Mouse (Mus musculus) layer of hippocampus, postnatal 25 days (tissue): Measurements from ENCODE around the gene Map4k2. TPM values are rescaled to one million over a fixed set of nuclear protein-coding genes. Genes with fewer than 3 reads are reported as not detected.

ENCODE experiments used
- DNase-seq, 2 experiments: peaks; one replicate each; pipeline ENCODE4 v3.0.0; 2022; ENCODE audit warnings: mixed read lengths in 2 of 2, low spot score in 1 of 2; ENCODE audit errors: extremely low spot score in 1 of 2
- total RNA-seq, 2 experiments: library from RNA; stranded (reverse); gene quantifications; 2 replicates each; pipeline ENCODE4 v1.2.3; 2021

Map4k2 gene
- total RNA-seq, 2 experiments from 2014 or later, result 66.3 to 78.4 TPM

DNA sequence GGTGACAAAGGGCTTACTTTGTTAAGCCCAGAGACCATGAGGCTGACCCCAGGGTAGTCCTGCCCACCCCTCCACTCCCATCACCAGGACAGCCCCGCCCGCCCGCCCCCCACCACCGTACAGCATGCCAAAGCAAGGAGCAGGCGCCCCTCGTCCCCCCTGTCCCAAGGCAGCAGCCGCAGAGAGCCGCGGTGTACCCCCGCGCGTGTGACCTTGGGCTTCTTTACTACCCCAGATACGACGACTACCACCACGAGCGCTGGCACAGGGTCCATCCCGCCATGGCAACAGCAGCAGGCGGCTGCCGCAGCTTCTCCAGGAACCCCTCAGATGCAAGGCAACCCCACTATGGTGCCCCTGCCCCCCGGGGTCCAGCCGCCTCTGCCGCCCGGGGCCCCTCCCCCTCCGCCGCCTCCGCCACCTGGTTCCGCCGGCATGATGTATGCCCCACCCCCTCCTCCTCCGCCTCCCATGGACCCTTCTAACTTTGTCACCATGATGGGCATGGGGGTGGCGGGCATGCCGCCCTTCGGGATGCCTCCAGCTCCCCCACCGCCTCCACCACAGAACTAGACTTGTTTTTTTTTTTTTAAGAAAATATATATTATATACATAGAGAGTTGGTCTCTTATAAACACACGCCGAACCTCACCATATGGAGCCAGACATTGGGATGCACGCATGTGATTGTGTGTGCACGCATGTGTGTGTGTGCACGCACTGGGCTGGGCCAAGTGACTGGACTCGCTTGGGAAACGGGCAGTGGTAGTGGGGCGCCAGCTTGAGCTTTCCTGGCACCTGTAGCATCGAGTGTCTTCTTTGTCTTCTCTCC lies 34.7 kb downstream of the Map4k2 start:
- DNase-seq, result no peak

DNA sequence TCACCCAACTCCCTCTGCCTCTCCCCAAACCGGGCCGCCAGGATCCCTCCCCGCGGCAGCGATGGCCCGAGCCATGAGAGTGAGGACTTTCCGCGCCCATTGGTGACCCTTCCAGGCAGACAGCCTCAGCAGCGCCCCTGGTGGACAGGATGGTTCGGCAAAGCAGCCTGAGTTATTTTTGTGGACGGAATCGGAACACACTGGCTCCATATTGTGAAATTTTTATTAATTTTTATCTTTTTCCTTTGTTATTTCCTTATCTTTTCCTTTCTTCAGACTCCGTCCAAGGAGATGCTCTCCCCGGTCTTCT lies 35.3 kb downstream of the Map4k2 start:
- DNase-seq, result peak in 1 of 2 experiments; percentile 76

DNA sequence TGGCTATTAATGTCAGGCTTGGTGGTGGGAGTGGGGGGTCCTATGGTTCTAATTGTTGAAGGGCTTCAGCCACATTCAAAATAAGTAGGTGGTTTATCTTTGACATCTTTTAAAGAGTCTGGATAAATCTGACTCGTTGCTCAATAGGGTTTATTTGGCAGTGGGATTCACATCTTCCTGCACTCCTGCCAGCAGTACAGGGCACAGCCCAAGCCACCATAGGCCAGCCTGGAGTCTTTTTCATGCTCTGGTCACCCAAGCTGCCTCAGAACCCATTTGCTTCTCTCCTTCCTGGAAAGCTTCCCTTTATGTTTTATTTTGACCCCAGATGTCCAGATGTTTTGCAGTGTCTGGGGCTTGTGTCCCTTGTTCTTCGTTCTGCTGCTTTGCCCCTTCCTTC lies 35.7 kb downstream of the Map4k2 start:
- DNase-seq, result no peak

DNA sequence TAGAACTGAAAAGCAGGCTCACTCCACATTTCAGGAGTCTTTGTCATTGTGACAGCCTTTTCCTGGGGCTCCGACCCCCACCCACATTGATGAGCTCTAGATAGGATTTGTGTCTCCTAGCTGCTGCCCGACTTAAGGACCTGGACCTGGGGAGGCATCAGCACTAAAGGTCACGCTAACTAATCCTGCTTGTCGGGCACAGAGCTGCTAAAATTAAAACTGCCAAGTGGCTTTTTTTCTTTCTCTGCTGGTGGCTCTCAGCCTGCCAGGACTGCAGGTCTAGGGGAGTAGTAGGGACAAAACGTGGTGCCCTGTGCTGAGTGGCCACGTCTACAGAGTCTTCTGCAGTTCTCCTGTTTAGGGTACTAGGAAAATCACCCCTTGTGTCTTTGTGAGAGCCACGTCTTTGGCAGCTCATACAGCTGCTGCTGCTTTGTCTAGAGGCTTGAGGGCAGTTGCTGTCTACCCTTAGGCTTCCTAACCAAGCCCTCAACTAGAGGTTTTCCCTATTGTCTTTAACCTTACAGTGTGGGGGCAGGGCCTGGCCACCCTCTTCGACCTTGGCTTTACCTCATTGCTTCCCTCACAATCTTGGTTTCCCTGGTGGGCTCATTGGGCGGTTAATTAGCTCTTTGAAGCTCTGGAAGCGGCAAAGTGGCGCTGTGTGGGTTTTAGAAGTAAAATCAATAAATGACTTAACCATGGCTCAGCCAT lies 36.5 kb downstream of the Map4k2 start:
- no peak for DNase-seq

DNA sequence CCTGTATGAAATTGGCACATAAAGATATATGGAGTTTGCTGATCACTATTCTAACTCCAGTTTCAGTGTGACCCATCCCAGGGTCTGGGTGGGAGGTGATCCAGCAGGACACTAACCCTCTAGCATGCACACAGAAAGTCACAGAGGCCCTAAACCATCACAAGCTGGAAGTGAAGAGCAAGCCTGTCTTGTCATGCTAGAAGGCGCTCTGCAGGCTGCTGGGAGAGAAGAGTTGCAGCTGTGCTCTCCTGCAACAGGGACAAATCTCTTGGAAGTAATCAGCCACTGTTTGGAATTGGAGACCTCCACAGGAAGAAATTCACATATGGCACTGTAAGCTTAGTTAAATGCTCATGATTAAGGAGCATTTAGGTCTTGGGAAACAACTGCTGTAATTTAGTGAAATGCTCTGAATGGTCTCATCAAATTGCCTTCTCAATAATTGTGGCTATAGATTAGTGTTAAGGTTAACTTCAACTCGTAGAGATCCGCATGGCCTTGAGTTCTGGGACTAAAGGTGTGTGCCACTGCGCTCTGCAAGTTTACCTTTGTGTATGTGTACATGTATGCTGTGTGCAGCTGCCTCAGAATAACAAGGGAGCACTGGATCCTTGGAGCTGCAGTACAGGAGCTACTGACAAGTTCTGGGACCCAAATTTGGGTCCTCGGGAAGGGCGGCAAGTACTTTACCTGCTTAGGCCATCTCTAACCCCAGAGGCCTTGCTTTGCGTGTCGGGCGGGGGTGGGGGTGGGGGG lies 39.7 kb downstream of the Map4k2 start:
- no peak for DNase-seq

DNA sequence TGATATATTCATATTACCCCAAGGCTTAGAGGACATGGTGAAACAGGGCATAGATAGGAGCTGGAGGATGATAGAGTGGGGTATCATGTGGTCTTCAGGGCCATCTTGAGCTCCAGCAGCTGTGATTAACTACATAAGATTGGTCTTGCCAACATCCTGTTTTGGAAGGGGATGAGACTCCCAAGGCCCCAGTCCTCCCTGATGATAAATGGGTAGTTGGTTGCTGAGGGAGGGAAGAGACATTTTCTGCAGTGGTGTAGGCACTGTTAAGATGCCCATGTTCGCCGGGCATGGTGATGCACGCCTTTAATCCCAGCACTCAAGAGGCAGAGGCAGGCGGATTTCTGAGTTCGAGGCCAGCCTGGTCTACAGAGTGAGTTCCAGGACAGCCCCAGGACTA lies 40.3 kb downstream of the Map4k2 start:
- no peak for DNase-seq

DNA sequence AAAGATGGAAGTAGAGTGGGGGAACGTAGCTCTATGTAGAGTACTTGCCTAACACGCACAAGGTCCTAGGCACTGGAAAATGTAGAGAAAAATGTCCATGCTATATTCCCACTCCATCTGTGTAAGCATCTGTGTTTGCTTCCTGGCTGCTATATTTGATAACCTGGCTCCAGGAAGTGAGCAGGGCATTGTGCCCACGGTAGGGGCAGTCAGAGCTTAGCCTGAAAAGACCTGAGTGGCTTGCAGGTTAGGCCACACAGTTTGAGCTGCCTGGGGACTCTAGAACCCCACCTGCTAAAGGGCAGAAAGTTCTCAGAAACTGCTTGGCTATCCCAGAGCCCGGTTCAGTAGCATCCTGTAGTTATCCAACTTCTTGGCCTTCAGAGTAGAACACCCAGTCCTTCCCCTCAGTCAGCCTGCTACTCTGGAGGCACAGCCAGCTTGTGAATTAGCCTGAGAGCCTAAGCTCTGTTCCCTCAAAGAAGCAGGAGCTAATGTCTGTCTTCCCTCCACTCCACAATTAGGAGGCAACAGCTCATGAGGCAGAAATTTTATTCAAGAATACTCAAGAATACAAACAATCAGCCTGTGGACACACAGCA lies 41.5 kb downstream of the Map4k2 start:
- DNase-seq, result no peak

DNA sequence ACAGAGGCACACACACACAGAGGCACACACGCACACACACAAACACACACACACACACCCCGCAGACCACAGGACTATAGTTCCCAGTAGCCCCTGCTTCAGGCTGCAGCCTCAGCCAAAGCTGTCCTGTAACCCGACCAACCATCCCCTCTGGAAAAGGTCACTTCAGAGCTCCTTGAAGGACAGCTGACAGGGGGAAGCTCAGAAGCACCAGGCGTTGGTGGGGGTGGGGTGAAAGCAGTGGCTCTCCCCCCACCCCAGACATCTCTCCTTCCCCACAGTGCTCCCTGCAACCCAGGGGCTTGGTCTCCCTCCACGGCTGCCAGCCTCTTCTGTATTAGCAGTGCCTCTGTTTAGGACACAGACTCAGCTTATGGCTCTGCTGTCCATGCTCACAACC lies 42.5 kb downstream of the Map4k2 start:
- no peak for DNase-seq

DNA sequence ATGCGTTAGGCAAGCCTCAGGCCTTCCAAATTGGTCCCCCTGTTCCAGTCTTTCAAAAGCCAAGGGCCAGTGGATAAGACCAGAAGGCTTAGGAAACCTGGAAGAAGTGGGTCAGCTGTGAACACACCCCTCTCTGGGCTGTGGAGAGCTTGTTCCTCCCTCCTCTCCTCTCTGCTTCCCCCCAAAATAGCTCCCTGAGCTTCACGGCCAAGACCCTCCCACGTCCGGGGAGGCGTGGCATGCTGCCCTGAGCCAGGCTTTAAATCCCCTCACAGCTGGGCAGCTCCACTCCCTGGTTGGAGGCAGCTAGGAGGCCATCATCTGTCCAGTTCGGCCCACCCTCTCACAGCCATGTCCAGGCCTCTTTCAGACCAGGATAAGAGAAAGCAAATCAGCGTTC lies 43.2 kb downstream of the Map4k2 start, which contains the start of gene Pygm:
Gene Pygm, plus strand, starts transcription at position 272 of the 400 bp plus-strand sequence.
- no peak for DNase-seq

DNA sequence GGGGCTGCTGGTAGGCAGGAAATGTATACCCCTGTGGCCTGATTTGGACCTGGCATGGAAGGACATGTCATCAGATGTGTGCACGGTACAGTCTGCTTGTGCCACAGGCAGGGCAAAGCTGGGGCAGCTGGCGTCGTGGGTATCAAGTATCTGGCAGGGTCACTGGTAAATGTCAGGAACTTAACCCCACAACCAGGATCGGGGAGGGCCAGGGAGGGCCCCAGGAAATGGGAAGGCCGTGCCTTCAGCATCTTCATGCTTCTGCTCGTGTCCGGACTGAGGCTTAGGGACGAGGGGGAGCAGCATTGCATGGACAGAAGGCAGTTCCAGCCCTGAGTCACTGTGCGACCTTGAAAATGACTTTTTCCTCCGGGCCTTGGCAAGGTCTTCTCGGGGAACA lies 44.0 kb downstream of the Map4k2 start:
- DNase-seq, result no peak

DNA sequence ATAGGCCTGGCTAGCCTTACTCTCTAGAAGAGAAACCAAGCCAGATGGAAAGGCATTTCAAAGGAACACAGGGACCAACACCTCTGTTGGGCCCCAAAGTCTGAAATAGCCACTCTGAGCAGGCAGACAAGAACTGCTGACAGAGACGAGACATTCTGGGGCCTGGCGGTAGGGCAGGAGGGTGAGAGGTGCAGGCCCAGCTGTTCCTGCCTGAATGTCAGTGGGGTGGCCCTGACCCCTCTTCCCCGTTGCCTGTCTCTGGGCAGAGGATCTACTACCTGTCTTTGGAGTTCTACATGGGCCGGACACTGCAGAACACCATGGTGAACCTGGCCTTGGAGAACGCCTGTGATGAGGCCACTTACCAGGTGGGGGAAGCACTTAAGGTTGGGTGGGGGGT lies 44.5 kb downstream of the Map4k2 start:
- no peak for DNase-seq

DNA sequence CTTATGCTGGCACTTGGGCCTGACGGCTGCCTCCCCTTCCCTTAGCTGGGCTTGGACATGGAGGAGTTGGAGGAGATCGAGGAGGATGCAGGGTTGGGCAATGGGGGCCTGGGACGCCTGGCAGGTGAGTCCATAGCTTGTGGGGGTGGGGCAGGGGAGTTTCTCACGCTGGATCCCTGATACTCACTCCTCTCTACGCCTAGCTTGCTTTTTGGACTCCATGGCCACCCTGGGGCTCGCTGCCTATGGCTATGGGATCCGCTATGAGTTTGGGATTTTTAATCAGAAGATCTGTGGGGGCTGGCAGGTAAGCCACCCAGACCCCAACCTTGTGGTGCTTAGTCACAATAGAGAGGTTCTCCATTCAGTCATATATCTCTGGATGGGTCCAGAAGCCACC lies 44.9 kb downstream of the Map4k2 start:
- no peak for DNase-seq

DNA sequence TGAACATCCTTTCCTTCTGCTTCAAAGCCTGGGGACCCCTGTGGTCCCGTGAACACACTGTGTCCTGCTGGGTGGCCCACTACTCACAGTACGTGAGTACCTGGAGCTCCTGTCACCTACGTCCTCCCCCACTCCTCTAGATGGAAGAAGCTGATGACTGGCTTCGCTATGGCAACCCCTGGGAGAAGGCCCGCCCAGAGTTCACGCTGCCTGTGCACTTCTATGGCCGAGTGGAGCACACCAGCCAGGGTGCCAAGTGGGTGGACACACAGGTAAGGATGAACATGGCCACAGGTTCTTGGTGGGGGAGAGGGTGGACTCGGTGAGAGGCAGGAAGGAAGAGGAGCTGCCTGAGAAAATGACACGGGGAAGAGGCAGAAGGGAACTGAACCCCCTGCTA lies 45.3 kb downstream of the Map4k2 start:
- DNase-seq, result no peak

DNA sequence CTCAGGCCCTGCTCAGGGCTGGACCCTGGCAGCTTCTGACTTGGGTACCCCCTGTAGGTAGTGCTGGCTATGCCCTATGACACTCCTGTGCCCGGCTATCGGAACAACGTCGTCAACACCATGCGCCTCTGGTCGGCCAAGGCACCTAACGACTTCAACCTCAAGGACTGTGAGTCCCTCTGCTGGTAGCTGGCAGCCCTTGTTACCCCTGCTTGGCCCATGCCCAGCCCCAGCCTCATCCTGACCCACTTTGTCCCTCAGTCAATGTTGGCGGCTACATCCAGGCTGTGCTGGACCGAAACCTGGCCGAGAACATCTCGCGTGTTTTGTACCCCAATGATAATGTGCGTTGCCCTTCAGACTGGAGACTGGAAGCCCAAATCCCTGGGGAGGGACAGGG lies 47.1 kb downstream of the Map4k2 start:
- no peak for DNase-seq

DNA sequence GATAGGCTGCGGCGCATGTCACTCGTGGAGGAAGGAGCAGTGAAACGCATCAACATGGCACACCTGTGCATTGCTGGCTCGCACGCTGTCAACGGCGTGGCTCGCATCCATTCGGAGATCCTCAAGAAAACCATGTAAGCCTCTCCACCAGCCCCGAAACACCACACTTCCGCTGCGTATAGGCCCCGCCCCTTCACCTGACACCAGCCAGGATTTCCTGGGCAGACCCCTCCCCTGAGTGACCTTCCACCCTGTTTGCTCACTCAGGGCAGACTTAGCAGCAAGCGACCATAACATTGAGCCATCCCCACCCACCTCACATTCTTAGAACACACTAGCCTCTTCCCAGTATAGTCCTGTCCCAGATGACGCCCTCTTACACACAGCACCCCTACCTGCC lies 48.9 kb downstream of the Map4k2 start:
- DNase-seq, result no peak

DNA sequence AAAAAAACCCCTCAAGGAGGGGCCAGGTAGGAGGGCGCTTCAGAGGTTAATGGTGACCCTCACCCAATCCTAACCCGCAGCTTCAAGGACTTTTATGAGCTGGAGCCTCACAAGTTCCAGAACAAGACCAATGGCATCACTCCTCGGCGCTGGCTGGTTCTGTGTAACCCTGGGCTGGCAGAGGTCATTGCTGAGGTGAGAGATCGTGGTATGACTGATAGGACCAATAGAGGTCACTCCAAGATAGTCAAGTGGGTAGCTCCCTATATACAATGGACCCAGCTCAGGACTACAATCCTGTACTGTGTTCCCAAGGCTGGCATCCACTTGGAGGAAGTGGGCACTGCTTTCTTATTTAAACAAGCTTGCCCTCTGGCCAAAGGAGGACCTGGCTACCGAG lies 49.3 kb downstream of the Map4k2 start:
- DNase-seq, result no peak

DNA sequence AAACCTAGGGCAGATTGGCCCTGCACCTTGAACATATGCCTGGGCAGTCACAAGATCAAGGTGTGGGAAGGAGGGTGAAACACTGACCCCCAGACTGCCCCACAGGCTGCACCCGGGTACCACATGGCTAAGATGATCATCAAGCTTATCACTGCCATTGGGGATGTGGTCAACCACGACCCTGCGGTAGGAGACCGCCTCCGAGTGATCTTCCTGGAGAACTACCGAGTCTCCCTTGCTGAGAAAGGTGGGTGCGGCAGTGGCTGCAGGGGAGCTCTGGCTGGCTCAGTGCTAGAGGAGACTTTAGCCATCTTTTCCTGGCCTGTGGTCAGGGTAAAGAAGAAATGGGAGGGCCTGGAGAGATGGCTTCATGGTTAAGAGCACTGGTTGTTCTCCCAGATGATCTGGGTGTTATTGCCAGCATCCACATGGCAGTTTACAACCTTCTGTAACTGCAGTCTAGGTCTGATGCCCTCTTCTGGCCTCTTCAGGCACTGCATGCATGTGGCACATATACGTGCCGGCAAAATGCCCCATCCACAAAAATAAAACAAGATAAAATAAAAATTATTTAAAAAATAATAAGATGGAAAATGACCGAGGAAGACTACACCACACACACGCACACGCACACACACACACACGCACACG lies 51.9 kb downstream of the Map4k2 start:
- no peak for DNase-seq

DNA sequence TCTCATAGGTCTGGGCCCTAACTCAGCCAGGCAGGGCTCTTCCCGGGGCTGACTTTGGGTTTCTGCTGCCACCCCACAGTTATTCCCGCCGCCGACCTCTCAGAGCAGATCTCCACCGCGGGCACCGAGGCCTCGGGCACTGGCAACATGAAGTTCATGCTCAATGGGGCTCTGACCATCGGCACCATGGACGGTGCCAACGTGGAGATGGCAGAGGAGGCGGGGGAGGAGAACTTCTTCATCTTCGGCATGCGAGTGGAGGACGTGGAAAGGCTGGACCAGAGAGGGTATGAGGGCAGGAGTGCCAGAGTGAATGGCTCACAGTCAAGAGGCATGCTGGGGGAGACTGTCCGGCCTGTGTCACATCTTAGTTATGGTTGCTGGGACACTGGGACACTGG lies 52.7 kb downstream of the Map4k2 start:
- DNase-seq, result no peak

DNA sequence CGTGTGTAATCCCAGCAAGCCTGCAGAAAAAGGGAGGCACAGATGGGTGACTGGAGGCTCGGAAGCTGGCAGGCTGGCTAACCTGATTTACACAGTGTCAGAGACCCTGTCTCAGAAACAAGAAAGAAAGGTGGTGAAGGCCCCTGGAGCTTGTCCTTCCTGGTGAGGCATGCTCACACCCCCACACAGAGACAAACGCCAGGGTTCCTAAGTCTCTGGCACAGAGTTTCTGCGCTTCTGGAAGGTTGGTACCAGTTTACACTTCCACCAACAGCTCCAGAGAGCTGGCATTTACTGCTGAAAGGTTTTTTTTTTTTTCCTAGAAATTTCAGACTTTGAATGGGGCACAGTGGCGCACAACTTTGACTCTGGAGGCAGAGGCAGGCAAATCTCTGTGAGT lies 55.3 kb downstream of the Map4k2 start:
- DNase-seq, result no peak

DNA sequence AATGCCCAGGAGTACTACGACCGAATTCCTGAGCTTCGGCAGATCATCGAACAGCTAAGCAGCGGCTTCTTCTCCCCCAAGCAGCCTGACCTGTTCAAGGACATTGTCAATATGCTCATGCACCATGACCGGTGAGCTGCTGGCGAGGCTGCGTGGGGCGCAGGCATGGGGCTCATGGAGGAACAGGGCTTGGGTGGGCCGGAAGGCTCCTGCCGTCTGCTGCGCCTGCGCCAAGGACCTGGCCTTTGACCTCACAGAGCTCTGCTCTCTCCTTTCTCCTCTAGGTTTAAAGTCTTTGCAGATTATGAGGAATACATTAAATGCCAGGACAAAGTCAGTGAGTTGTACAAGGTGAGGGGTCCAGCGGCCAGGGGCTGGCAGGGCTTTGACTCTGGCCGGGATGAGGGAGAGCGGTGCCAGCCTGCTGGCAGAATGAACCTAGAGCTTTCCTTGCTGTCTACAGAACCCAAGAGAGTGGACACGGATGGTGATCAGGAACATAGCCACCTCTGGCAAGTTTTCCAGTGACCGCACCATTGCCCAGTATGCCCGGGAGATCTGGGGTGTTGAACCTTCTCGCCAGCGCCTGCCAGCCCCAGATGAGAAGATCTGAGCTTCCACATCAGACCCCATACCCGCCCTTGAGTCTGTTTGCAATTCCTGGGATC lies 56.8 kb downstream of the Map4k2 start:
- DNase-seq, result no peak
